ENCODE assay signal across 26 mouse cellular contexts in the genomic region with DNA sequence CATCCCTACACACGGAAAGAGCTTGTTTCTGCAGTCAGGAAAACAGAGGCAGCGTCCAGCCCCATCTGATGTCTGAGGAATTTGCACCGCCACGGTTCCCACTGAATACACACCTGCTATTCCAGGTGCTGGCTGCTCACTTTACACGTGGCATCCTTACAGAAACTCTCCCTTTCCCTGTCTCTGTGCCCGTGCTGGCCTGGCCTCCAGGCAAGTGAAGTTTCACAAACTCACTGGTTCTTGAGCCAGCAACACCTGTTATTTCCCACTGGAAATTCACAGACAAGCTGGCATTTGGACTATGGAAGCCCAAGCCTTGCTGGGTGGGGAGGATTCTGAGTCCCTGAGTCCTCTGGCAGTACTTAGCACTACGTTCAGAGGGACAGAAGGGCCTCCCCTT.
"Had no signal": no experiment of that assay in that cellular context is flagged by ENCODE, and none has a peak within 500 bp of the region (broad histone marks: within the 10 kb centered on the region; RNA-seq: fewer than 3 reads in every experiment).

No protein-coding gene starts in this region.

- H3K9ac ChIP-seq: heart, embryonic 13.5 days; heart, embryonic 15.5 days; hindbrain, embryonic 12.5 days; hindbrain, embryonic 14.5 days; intestine, embryonic 15.5 days; kidney, embryonic 15.5 days; limb, embryonic 12.5 days had no signal

- H3K4me3 ChIP-seq: heart, adult 2 months; heart, embryonic 13.5 days; heart, embryonic 15.5 days; hindbrain, embryonic 12.5 days; intestine, embryonic 15.5 days; kidney, embryonic 15.5 days; left cerebral cortex, adult 2 months; limb, embryonic 10.5 days; limb, embryonic 12.5 days had no signal

- H3K9me3 ChIP-seq: heart, embryonic 13.5 days; heart, embryonic 15.5 days; hindbrain, embryonic 12.5 days; intestine, embryonic 15.5 days; kidney, embryonic 15.5 days; limb, embryonic 10.5 days; limb, embryonic 12.5 days had no signal

- H3K4me2 ChIP-seq: heart, embryonic 11.5 days; heart, embryonic 13.5 days; heart, embryonic 15.5 days; hindbrain, embryonic 12.5 days; hindbrain, embryonic 14.5 days; intestine, embryonic 15.5 days; kidney, embryonic 15.5 days; limb, embryonic 12.5 days; liver, embryonic 11.5 days had no signal

- DNase-seq: gastrocnemius, postnatal 14 days; gastrocnemius, postnatal 36 days; heart, adult 11 months; heart, adult 2 months; heart, postnatal 14 days; heart, postnatal 36 days; kidney, adult 18-20 months; kidney, adult 9 months; kidney, postnatal 14 days; kidney, postnatal 36 days; layer of hippocampus, adult 9-11 months; liver had no signal

- H3K27me3 ChIP-seq: hindbrain, embryonic 12.5 days; intestine, embryonic 15.5 days; kidney, embryonic 15.5 days; limb, embryonic 12.5 days had no signal

- H3K36me3 ChIP-seq: heart, embryonic 13.5 days; heart, embryonic 15.5 days; hindbrain, embryonic 12.5 days; intestine, embryonic 15.5 days; kidney, embryonic 15.5 days; limb, embryonic 10.5 days; limb, embryonic 12.5 days had no signal

- H3K27ac ChIP-seq: heart, adult 2 months; heart, embryonic 13.5 days; heart, embryonic 15.5 days; hindbrain, embryonic 12.5 days; hindbrain, embryonic 14.5 days; intestine, embryonic 15.5 days; kidney, embryonic 15.5 days; kidney, postnatal 0 days; left cerebral cortex, adult 2 months; limb, embryonic 10.5 days; limb, embryonic 12.5 days had no signal

- ATAC-seq: hindbrain, embryonic 16.5 days; intestine, embryonic 15.5 days; intestine, postnatal 0 days had no signal
